Mouse (Mus musculus): ENCODE measurements around the gene Epha4.

- TF ChIP-seq POLR2A (IDR thresholded peaks at IDR 0.05; ENCODE audit: control insufficient read depth, low read depth, low read length): no peak
- TF ChIP-seq CTCF (IDR thresholded peaks at IDR 0.05; ENCODE audit: control insufficient read depth, insufficient read depth, insufficient replicate concordance, low read depth, low read length): no peak
Observed at GRCm38 (mm10) chr1:77343792-77344191, 171.1 kb downstream of the Epha4 start.
